Mouse (Mus musculus): ENCODE data around the gene Zfp955b.

DNA sequence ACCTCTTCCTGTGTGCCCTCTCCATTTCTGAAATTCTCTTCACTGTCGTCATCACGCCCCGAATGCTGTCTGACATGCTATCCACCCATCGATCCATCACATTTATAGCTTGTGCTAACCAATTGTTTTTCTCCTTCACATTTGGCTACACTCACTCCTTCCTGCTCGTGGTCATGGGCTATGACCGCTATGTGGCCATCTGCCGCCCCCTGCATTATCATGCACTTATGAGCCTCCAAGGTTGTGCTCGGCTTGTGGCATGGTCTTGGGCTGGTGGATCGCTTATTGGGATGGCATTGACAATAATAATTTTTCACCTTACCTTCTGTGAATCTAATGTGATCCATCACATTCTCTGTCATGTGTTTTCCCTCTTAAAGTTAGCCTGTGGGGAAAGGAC lies 20.4 kb upstream of the Zfp955b start:
- TF ChIP-seq POLR2A (IDR thresholded peaks at IDR 0.05; ENCODE audit: insufficient read depth, low read depth, low read length) (no peak), CTCF (IDR thresholded peaks at IDR 0.05) (no peak)
